Mouse (Mus musculus) ES-E14 (cell line): ENCODE measurements around the gene Pbrm1.

Experiments used
- CHD2 ChIP-seq: IDR thresholded peaks from 2 replicates; pipeline ENCODE4 v1.6.1; 2014; ENCODE audit warnings: mild to moderate bottlenecking, low read depth, low read length, inconsistent platforms
- HCFC1 ChIP-seq: IDR thresholded peaks from 2 replicates; pipeline ENCODE4 v1.6.1; 2012; ENCODE audit warnings: low read length, inconsistent platforms, borderline replicate concordance; ENCODE audit not compliant: insufficient read depth
- MAFK ChIP-seq: IDR thresholded peaks from 2 replicates; pipeline ENCODE4 v1.6.1; 2014; ENCODE audit warnings: mild to moderate bottlenecking, low read depth, low read length, inconsistent platforms; ENCODE audit not compliant: insufficient read depth
- ZC3H11A ChIP-seq: IDR thresholded peaks from 2 replicates; pipeline ENCODE4 v1.6.1; 2012; ENCODE audit warnings: low read depth, mild to moderate bottlenecking, inconsistent platforms, low read length, borderline replicate concordance
- ZNF384 ChIP-seq: IDR thresholded peaks from 2 replicates; pipeline ENCODE4 v1.6.1; 2012; ENCODE audit warnings: low read depth, low read length, inconsistent platforms

DNA sequence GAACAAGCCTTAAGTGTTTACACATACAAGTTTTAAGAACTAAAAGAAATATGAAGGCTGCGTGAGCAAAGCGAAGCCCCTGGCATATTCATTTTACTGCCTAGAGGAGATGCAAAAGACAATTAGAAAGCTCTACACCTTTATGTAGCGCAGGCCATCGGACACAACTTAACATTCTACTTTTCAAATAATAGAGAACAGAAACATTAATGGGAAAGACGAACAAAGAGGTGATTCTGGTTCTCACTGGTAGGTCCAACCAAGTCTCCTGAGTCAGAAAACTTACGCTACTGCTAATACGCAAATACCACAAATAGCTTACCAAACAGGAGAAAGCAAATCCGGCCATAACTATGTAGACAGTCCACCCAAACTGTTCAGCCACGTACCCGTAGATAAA, 18.6 kb upstream of the Pbrm1 start:
- TF ChIP-seq ZC3H11A (no peak), CHD2 (no peak), HCFC1 (no peak), MAFK (no peak), ZNF384 (no peak)
